Mouse (Mus musculus): ENCODE measurements around the gene Cd209e. TPM values are rescaled to one million over a fixed set of nuclear protein-coding genes. Genes with fewer than 3 reads are reported as not detected.

The Cd209e gene
- polyA plus RNA-seq (2012; rRNA removed; ENCODE audit: low replicate concordance): 0.20 and 0.28 TPM in 2 replicates

GRCm38 (mm10) chr8:3854209-3854608 is at the start of gene Cd209e:
Gene Cd209e (minus strand): TSS chr8:3854309.

GRCm38 (mm10) chr8:3878455-3878854 is 24.3 kb upstream of the Cd209e start, which contains the start of gene Cd209d:
Gene Cd209d (minus strand): TSS chr8:3878555.

Other genes with a start within 250 kb of the Cd209e start
- 54.1 and 73.9 TPM in 2 replicates for gene Xab2, start 233.0 kb downstream of the Cd209e start, polyA plus RNA-seq (2012; rRNA removed; ENCODE audit: low replicate concordance)
- 9.2 and 12.6 TPM in 2 replicates for gene Pet100, start 232.8 kb downstream of the Cd209e start, polyA plus RNA-seq (2012; rRNA removed; ENCODE audit: low replicate concordance)
- gene Pcp2, start 228.8 kb downstream of the Cd209e start, polyA plus RNA-seq (2012; rRNA removed; ENCODE audit: low replicate concordance): 0.07 TPM in 1 of 2 replicates, not detected in the other
- 75.2 and 95.5 TPM in 2 replicates for gene Stxbp2, start 223.4 kb downstream of the Cd209e start, polyA plus RNA-seq (2012; rRNA removed; ENCODE audit: low replicate concordance)
- 1,062 and 2,972 TPM in 2 replicates for gene Retn, start 198.5 kb downstream of the Cd209e start, polyA plus RNA-seq (2012; rRNA removed; ENCODE audit: low replicate concordance)
- 0.21 and 0.60 TPM in 2 replicates for gene Mcemp1, start 188.6 kb downstream of the Cd209e start, polyA plus RNA-seq (2012; rRNA removed; ENCODE audit: low replicate concordance)
- gene Fcor, start 181.9 kb downstream of the Cd209e start, polyA plus RNA-seq (2012; rRNA removed; ENCODE audit: low replicate concordance): 158 and 268 TPM in 2 replicates
- 34.3 and 36.5 TPM in 2 replicates for gene Trappc5, start 178.0 kb downstream of the Cd209e start, polyA plus RNA-seq (2012; rRNA removed; ENCODE audit: low replicate concordance)
- 0.36 TPM in 1 of 2 replicates, not detected in the other for gene Fcer2a, start 160.1 kb downstream of the Cd209e start, polyA plus RNA-seq (2012; rRNA removed; ENCODE audit: low replicate concordance)
- gene Clec4g, start 133.7 kb downstream of the Cd209e start, polyA plus RNA-seq (2012; rRNA removed; ENCODE audit: low replicate concordance): 0.23 and 0.42 TPM in 2 replicates
- gene Cd209a, start 105.3 kb downstream of the Cd209e start, polyA plus RNA-seq (2012; rRNA removed; ENCODE audit: low replicate concordance): 5.6 TPM in 2 replicates
- gene Cd209d, start 24.2 kb upstream of the Cd209e start, polyA plus RNA-seq (2012; rRNA removed; ENCODE audit: low replicate concordance): 10.1 and 14.4 TPM in 2 replicates
- gene Cd209b, start 72.5 kb upstream of the Cd209e start, polyA plus RNA-seq (2012; rRNA removed; ENCODE audit: low replicate concordance): 5.8 and 8.3 TPM in 2 replicates
- gene Cd209c, start 100.4 kb upstream of the Cd209e start, polyA plus RNA-seq (2012; rRNA removed; ENCODE audit: low replicate concordance): 2.9 and 3.3 TPM in 2 replicates